Mouse (Mus musculus) midbrain, embryonic 11.5 days (tissue): ENCODE measurements around the gene Shroom4. TPM values are rescaled to one million over a fixed set of nuclear protein-coding genes. Genes with fewer than 3 reads are reported as not detected.

Experiments
- ATAC-seq: fragments of 200-750 bp; cut with Nextera tagmentation; 2 replicates; pipeline ENCODE4 v1.8.0; 2017; ENCODE audit warnings: moderate TSS enrichment, moderate library complexity; ENCODE audit not compliant: low FRiP score
- DNase-seq: peaks from one replicate; pipeline ENCODE4 v3.0.0; 2015; ENCODE audit warnings: low spot score; ENCODE audit errors: missing footprints
- H3K27ac ChIP-seq: fragments of 300-500 bp; sonication (generic); 2 replicates; pipeline ENCODE4 v1.5.1; 2014; ENCODE audit warnings: low read depth, low read length
- H3K27me3 ChIP-seq: fragments of 300-500 bp; sonication (generic); 2 replicates; pipeline ENCODE4 v1.6.1; 2014; ENCODE audit warnings: mild to moderate bottlenecking, low read length, moderate library complexity, mixed read lengths; ENCODE audit not compliant: control insufficient read depth, insufficient read depth
- H3K36me3 ChIP-seq: fragments of 300-500 bp; sonication (generic); 2 replicates; pipeline ENCODE4 v1.6.1; 2014; ENCODE audit warnings: mild to moderate bottlenecking, low read length, moderate library complexity, mixed read lengths; ENCODE audit not compliant: control insufficient read depth, insufficient read depth
- H3K4me1 ChIP-seq: fragments of 300-500 bp; sonication (generic); 2 replicates; pipeline ENCODE4 v1.6.1; 2014; ENCODE audit warnings: low read length; ENCODE audit not compliant: control insufficient read depth, insufficient read depth
- H3K4me2 ChIP-seq: fragments of 300-500 bp; sonication (generic); 2 replicates; pipeline ENCODE4 v1.6.1; 2014; ENCODE audit warnings: mild to moderate bottlenecking, moderate library complexity
- H3K4me3 ChIP-seq: fragments of 300-500 bp; sonication (generic); 2 replicates; pipeline ENCODE4 v1.5.1; 2014; ENCODE audit warnings: low read depth, low read length
- H3K9ac ChIP-seq: fragments of 300-500 bp; sonication (generic); 2 replicates; pipeline ENCODE4 v1.6.1; 2014; ENCODE audit warnings: low read length
- H3K9me3 ChIP-seq: fragments of 300-500 bp; sonication (generic); 2 replicates; pipeline ENCODE4 v1.6.1; 2016; ENCODE audit warnings: low read length; ENCODE audit not compliant: control insufficient read depth
- WGBS: fragments of 180-500 bp; shearing (Covaris S2); extraction: QIAGEN DNeasy Blood & Tissue Kit; methylation state at CpG from one replicate; pipeline ENCODE4 v1.1.7; 2014; 5-methylcytosine and 5-hydroxymethylcytosine counted together
- polyA plus RNA-seq: library from polyadenylated mRNA; unstranded; fragments of >200 nt; fragmentation: Nextera tagmentation; extraction: Ambion mirVana; gene quantifications from 2 replicates; pipeline ENCODE4 v1.2.1, GENCODE M21; 2014

Shroom4 gene
- polyA plus RNA-seq, 1 experiment from 2014 or later: 3.9 TPM

GRCm38 (mm10) chrX:6658820-6659324 lies 259.2 kb downstream of the Shroom4 start:
- no peak overlapping the region for H3K27ac ChIP-seq
- H3K4me3 ChIP-seq: no peak overlapping the region
- DNase-seq (no peak), ATAC-seq (no peak)
- no peak overlapping the region for H3K9ac ChIP-seq
- 89% methylated on average over 1 of the region's 1 CpGs for WGBS
- no peaks in the 10 kb centered on the region for H3K27me3 ChIP-seq
- H3K36me3 ChIP-seq: no peaks in the 10 kb centered on the region
- no peaks in the 10 kb centered on the region for H3K9me3 ChIP-seq
- H3K4me1 ChIP-seq: no peaks in the 10 kb centered on the region
- no peak overlapping the region for H3K4me2 ChIP-seq

Other genes starting within 250 kb of the Shroom4 start
- gene Nudt10, start 226.8 kb upstream of the Shroom4 start, polyA plus RNA-seq: 29.2 and 29.6 TPM in 2 replicates
- gene Bmp15, start 79.1 kb upstream of the Shroom4 start, polyA plus RNA-seq: 0.07 TPM in 1 of 2 replicates, not detected in the other